Mouse (Mus musculus): Measurements from ENCODE around the gene Pex7. TPM values are rescaled to one million over a fixed set of nuclear protein-coding genes. Genes with fewer than 3 reads are reported as not detected.

Gene Pex7
- total RNA-seq, 2 experiments from 2014 or later = 21.9 to 25.6 TPM

- no peak overlapping the region for H3K27ac ChIP-seq
- intact Hi-C loops (cut with DNase I) = no loop called here
Measured at GRCm38 (mm10) chr10:19941914-19942313, 34.4 kb upstream of the Pex7 start.

GRCm38 (mm10) chr10:19941063-19941462, 33.6 kb upstream of the Pex7 start:
- H3K4me3 ChIP-seq = no peak overlapping the region
- DNase-seq (ENCODE audit: extremely low spot score in 1 of 2, low spot score in 2 of 2) = peak in 1 of 2 experiments; percentile 45
- peak overlapping the region; percentile 82 for H3K27ac ChIP-seq
- no peak for TF ChIP-seq CTCF (IDR thresholded peaks at IDR 0.05)
- intact Hi-C loops (cut with DNase I) = no loop called here

More at GRCm38 (mm10) chr10:19941914-19942313, 34.4 kb upstream of the Pex7 start:
- TF ChIP-seq CTCF (IDR thresholded peaks at IDR 0.05) = no peak
- DNase-seq (ENCODE audit: extremely low spot score in 1 of 2, low spot score in 2 of 2) = no peak
- H3K4me3 ChIP-seq = no peak overlapping the region

- no peak for DNase-seq (ENCODE audit: extremely low spot score in 1 of 2, low spot score in 2 of 2)
- peak overlapping the region; percentile 82 for H3K27ac ChIP-seq
- no peak for TF ChIP-seq CTCF (IDR thresholded peaks at IDR 0.05)
- intact Hi-C loops (cut with DNase I) = no loop called here
- no peak overlapping the region for H3K4me3 ChIP-seq
Measured at GRCm38 (mm10) chr10:19940626-19941025, 33.1 kb upstream of the Pex7 start.

- H3K27ac ChIP-seq = peak overlapping the region; percentile 82
- intact Hi-C loops (cut with DNase I) = no loop called here
- TF ChIP-seq CTCF (IDR thresholded peaks at IDR 0.05) = no peak
Measured at GRCm38 (mm10) chr10:19940127-19940526, 32.6 kb upstream of the Pex7 start.

GRCm38 (mm10) chr10:19939282-19939705, 31.8 kb upstream of the Pex7 start:
- Histone ChIP-seq H3K27ac (peak overlapping the region; percentile 57), H3K4me3 (no peak overlapping the region)
- no peak for TF ChIP-seq CTCF (IDR thresholded peaks at IDR 0.05)
- intact Hi-C loops (cut with DNase I) = no loop called here
- DNase-seq (ENCODE audit: extremely low spot score in 1 of 2, low spot score in 2 of 2) = no peak

More at GRCm38 (mm10) chr10:19940127-19940526, 32.6 kb upstream of the Pex7 start:
- no peak overlapping the region for H3K4me3 ChIP-seq
- no peak for DNase-seq (ENCODE audit: extremely low spot score in 1 of 2, low spot score in 2 of 2)

GRCm38 (mm10) chr10:19938738-19939137, 31.2 kb upstream of the Pex7 start:
- TF ChIP-seq CTCF (IDR thresholded peaks at IDR 0.05) = no peak
- intact Hi-C loops (cut with DNase I) = no loop called here

GRCm38 (mm10) chr10:19936961-19937708, 29.6 kb upstream of the Pex7 start:
- H3K27ac ChIP-seq = no peak overlapping the region; the same call in 1 of the 2 replicates
- peak overlapping the region; percentile 13 for H3K4me3 ChIP-seq
- intact Hi-C loops (cut with DNase I) = no loop called here
- TF ChIP-seq CTCF (IDR thresholded peaks at IDR 0.05) = no peak
- no peak for DNase-seq (ENCODE audit: extremely low spot score in 1 of 2, low spot score in 2 of 2)

More at GRCm38 (mm10) chr10:19938738-19939137, 31.2 kb upstream of the Pex7 start:
- DNase-seq (ENCODE audit: extremely low spot score in 1 of 2, low spot score in 2 of 2) = no peak
- no peak overlapping the region for H3K4me3 ChIP-seq
- peak overlapping the region; percentile 57; the same call in 1 of the 2 replicates for H3K27ac ChIP-seq

- DNase-seq (ENCODE audit: extremely low spot score in 1 of 2, low spot score in 2 of 2) = no peak
- peak overlapping the region; percentile 15; the same call in 1 of the 2 replicates for H3K27ac ChIP-seq
- peak overlapping the region; percentile 92 for H3K4me3 ChIP-seq
- intact Hi-C loops (cut with DNase I) = loop anchor here (2.0 kb wide), 1 partner anchor 71 kb away; no protein-coding TSS in a partner anchor
- no peak for TF ChIP-seq CTCF (IDR thresholded peaks at IDR 0.05)
Measured at GRCm38 (mm10) chr10:19935821-19936367, 28.4 kb upstream of the Pex7 start.

- no peak for TF ChIP-seq CTCF (IDR thresholded peaks at IDR 0.05)
- Histone ChIP-seq H3K27ac (peak overlapping the region; percentile 24; the same call in 1 of the 2 replicates), H3K4me3 (peak overlapping the region; percentile 92)
- no peak for DNase-seq (ENCODE audit: extremely low spot score in 1 of 2, low spot score in 2 of 2)
- intact Hi-C loops (cut with DNase I) = loop anchor here (2.0 kb wide), 1 partner anchor 72 kb away; no protein-coding TSS in a partner anchor
Measured at GRCm38 (mm10) chr10:19935295-19935623, 27.8 kb upstream of the Pex7 start.

- peak within 1 kb of the TSS; percentile 93 for H3K27ac ChIP-seq
- DNase-seq (ENCODE audit: extremely low spot score in 1 of 2, low spot score in 2 of 2) = peak; percentile 47 to 54
- intact Hi-C loops (cut with DNase I) = loop anchor here (1.0 to 5.0 kb wide), 3 partner anchors 72 to 188 kb away; no protein-coding TSS in a partner anchor
- peak; percentile 13; the same call in 1 of the 2 replicates for TF ChIP-seq CTCF (IDR thresholded peaks at IDR 0.05)
- peak within 1 kb of the TSS; percentile 92 for H3K4me3 ChIP-seq
Measured at GRCm38 (mm10) chr10:19934384-19935294, 27.1 kb upstream of the Pex7 start, which contains the start of gene Map3k5. Map3k5 (plus strand) TSS chr10:19934472.

All from left cerebral cortex, adult 2 months (tissue).